Mouse (Mus musculus): ENCODE measurements around the gene Snap25. TPM values are rescaled to one million over a fixed set of nuclear protein-coding genes. Genes with fewer than 3 reads are reported as not detected.

The Snap25 gene
- polyA plus RNA-seq, 1 experiment: 1.6 TPM

GRCm38 (mm10) chr2:136712441-136713015, 725 bp upstream of the Snap25 start:
- DNase-seq (ENCODE audit: low spot score): no peak

- peak; percentile 70 for DNase-seq (ENCODE audit: low spot score)
Measured at GRCm38 (mm10) chr2:136714008-136714411, 757 bp downstream of the Snap25 start.

DNA sequence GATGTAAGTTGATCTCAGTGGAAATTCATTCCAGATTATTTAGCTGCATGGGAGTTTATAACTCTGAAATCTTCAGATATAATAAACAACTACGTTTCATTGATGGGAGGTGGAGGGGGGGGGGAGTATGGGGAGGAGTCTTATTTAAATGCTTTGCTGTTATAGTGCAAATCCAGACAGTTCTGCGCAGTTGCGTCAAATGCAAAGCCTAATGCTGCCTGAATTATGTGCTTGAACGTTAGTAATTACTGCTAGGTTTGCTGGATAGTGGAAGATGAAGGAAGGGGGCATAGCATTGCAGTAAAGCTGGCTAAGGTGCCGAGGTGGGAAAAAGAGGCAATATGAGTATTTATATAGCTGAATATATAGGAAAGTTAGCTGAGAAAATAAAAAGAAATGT, 2.3 kb downstream of the Snap25 start:
- no peak for DNase-seq (ENCODE audit: low spot score)

DNA sequence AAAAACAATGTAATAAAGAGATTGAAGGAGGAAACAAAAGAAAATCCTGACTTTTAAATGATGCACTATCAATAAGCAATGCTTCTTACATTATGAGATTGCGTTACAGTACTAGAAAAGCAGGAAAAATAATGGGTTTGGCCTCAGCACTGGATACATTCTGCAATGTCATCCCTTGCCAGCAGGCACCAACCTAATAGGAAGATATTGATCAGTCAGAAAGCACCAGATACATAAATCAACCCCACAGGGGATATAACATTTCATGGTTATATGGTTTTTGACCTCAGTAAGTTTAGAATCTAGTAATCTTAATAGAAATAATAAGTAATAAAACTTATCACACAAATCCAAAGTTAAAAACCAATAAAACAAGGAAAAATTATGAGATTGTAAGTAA, 3.1 kb downstream of the Snap25 start:
- DNase-seq (ENCODE audit: low spot score): no peak

DNA sequence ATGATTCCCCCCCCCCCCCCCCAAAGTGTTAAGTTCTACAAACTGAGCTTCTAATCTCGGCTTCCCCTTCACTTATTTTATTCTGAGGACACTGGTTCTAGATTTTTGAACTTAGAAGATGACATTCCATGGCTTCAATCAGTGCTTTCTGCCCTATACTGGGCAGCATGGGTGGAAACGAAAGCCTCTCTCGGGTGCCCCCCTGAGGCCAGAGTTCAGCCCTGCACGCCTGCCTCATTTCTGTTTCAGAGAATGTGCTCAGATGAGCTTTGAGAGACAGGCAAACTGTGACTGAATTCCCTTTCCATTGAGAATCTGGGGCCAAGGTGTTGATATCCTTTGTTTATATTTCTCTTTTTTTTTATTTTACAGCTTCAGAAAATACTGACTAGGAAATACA, 7.0 kb downstream of the Snap25 start:
- peak; percentile 48 for DNase-seq (ENCODE audit: low spot score)

DNA sequence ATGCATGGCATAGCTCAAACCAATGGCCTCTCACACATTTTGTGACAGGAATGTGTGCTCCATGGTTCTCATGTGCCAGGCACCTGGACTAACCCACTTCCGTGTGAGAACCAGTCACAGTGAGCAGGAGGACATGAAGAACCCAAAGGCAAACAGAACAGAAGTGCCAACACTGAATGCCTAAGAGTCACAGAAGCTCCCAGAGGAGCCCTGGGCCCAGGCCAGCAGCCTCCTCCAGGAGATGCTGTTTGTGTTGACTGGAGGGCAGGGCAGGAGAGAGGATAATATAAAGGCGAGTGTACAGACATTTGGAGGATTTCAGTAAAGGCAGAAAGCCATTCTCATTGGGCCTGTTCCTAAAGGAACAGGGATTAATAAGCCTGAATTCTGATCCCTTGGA, 25.0 kb downstream of the Snap25 start:
- no peak for DNase-seq (ENCODE audit: low spot score)

GRCm38 (mm10) chr2:136742230-136742629, 29.0 kb downstream of the Snap25 start:
- no peak for DNase-seq (ENCODE audit: low spot score)

DNA sequence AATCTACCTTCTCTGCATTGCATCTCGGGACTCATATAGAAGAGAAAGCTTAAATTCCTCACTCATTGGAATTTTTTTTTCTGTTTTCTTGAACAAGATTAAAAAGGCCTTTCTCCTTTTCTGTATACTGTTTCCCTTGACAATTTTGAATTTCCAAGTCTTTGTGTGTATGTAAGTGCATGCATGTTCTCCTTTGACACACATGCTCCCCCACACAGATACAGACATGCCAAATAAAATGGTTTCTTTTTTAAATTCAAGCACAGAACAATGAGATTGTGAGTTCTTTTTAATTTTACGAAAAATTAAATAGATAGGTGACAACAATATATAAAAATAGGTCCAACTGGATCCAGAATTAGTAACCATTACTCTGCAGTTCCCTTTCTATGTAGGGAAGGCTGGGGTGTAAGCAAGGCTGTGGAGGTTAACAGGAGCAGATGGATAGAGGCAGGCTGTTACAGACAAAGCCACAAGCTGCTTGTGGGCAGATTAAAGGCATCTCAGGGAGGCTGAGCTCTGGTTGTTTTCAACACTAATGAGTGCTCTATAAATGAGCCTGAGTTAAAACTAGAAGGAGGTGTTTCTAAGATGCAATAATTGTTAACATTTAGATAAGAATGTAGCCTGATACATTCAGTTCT, 31.6 kb downstream of the Snap25 start:
- DNase-seq (ENCODE audit: low spot score): no peak

DNA sequence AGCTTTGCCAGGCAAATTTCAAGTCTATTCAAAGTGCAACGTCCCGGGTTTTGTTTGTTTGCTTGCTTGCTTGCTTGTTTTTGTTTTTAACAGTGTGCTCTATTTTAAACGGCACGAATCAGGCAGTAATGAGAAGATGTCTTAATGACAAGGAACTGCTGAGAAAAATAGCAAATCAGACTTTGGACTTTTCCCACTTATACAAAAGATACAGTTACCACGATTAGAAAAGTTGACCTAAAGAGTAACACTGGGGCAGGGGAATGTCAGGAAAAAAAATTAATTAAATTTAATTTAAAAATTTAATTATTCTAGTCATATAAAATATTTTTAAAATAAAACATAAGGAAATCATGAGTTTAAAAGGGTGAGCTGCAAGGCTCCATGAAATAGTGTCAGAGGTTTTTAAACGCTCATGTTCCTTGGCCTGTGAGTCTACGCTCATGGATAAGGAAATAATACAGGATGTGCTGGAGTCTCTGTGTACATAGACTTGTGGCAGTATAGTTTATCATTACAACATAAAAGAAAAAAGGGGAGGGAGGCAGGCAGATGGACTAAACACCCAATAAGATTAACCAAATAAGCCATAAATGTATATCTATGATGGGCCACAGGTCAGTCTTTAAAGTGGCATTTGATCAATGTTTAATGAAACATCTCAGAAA, 32.2 kb downstream of the Snap25 start:
- DNase-seq (ENCODE audit: low spot score): no peak

DNA sequence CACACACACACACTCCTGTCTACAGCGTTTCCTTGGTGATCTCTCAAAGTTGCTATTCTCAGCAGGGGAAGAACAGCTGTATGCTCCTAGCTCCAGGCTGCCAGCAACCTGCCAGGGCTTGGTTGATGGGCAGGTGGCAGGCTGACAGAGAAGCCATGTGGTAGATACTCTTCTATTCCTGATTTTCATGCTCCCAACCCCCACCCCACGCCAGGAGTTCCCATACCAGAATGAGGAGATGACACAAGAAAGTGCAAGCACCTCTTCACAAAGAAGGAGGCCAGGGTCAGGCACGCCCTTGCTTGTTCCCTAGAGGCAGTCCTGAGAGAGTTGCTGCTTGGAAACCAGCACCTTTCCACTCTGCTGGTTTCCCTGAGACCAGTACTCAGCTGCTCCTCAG, 40.4 kb downstream of the Snap25 start:
- no peak for DNase-seq (ENCODE audit: low spot score)

GRCm38 (mm10) chr2:136758809-136759551, 45.7 kb downstream of the Snap25 start:
- no peak for DNase-seq (ENCODE audit: low spot score)

- DNase-seq (ENCODE audit: low spot score): no peak
Measured at GRCm38 (mm10) chr2:136778156-136778555, 64.9 kb downstream of the Snap25 start.

DNA sequence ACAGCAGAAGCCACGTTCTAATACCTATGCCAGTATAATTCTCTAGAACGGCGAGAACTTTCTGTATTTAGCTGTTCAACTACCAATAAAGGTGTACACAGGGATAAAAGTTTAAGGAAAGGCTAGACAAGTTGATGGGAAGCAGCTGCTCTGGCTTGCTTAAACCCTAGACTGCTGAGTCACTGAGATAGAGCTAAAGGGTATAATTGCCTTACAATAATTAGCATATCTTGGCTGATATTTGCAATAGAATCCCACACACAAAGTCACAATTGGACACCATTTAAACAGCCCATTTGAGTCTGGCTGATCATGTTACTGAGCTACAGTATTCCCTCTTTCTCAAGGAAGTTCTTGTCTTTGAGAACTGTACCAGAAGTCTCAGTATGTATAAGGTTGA, 65.4 kb downstream of the Snap25 start:
- DNase-seq (ENCODE audit: low spot score): no peak

GRCm38 (mm10) chr2:136780268-136780667, 67.0 kb downstream of the Snap25 start:
- DNase-seq (ENCODE audit: low spot score): no peak

DNA sequence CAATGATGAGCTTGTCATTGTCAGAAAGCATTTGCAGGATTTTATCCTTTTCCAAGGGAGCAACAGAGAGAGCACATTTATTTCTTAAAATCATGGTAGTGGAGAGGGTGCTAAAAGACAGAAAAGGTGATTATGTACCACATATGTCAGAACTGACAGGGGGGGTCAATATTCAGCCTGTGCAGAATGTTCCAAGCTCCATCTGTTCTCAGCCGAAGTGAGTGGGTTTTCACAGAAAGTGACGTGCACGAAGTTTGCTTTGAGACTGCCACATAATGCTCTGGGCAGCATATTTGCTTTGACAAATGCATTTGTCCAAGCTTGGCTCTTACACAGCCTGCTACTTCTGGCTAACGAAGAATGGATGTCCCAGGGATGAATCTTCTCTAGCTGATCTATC, 71.1 kb downstream of the Snap25 start:
- no peak for DNase-seq (ENCODE audit: low spot score)

GRCm38 (mm10) chr2:136788379-136788778, 75.1 kb downstream of the Snap25 start:
- no peak for DNase-seq (ENCODE audit: low spot score)

- DNase-seq (ENCODE audit: low spot score): no peak
Measured at GRCm38 (mm10) chr2:136796518-136796917, 83.3 kb downstream of the Snap25 start.

DNA sequence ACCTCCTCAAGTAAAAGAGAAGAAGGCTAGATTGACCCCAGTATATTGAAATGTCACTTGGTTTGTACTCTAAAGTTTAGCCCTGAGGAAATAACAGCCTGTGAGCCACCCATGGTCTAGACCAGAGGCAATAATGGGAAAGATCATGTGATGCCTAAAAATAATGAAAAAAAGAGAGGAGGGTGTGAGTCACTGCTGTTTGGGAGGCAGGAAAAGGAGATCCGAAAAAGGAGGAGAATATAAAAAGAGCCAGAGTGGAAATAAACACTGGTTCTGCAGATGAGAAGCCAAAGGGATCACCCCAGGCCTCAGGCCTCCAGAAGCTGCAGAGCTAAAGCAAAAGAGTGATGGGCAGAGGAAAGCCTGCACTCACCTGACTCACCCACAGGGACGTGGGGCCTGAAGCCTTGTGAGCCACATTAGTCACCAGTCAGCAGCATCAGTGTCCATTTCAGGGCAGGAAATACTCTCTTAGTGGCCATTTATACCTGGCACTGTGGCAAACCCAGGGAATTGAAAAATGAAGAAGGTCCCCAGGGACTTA, 85.7 kb downstream of the Snap25 start:
- DNase-seq (ENCODE audit: low spot score): no peak

- no peak for DNase-seq (ENCODE audit: low spot score)
Measured at GRCm38 (mm10) chr2:136801102-136801501, 87.8 kb downstream of the Snap25 start.

DNA sequence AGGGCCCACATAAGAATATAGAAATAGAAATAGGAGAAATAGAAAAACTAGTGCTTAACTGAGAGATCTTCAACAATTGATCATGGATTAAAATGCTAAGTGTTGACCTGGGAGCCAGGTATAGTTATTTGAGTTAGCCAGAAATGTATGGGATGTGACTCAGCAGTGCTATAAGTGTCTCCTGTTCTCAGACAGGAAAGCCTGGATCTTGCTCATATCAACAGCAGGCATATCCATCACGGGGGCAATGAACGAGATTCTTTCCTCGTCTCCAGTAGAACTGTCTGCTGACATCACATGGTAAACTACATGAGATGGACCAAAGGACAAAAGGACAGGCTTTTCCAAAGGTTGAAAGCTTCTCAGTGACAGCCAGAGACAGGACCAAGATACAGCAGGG, 88.8 kb downstream of the Snap25 start:
- no peak for DNase-seq (ENCODE audit: low spot score)

GRCm38 (mm10) chr2:136803142-136803541, 89.9 kb downstream of the Snap25 start:
- DNase-seq (ENCODE audit: low spot score): no peak

- no peak for DNase-seq (ENCODE audit: low spot score)
Measured at GRCm38 (mm10) chr2:136807992-136808726, 94.9 kb downstream of the Snap25 start.

All from urinary bladder, adult 2 months (tissue).